Mouse (Mus musculus) ovary, adult 18-20 months (tissue): ENCODE results near the gene Numb.
A peak's percentile ranks its signal among the peaks of the same experiment; 100 is the strongest.

Experiments used
- DNase-seq: peaks from one replicate; pipeline ENCODE4 v3.0.0; 2022; ENCODE audit warnings: low spot score, mixed read lengths

Gene Numb

DNA sequence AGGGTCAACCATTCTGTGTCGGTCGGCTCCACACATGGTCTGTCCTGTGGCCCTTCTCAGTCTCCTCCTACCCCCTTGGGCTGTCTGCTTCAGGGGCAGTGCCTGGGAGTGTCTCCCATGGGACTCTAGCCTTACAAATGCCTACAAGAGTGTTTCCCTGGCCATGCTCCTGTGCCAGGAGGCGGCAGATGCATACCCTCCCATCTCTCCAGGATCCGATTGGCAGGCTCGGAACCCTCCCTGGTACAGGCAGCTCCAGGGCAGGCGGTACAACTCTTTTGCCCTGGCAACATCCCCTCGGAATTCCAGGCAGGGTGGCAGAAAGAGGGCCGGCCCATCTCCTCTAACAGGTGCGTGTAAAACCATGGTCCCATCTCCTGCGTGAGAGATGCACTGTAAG, 139.1 kb downstream of the Numb start:
- no peak for DNase-seq

DNA sequence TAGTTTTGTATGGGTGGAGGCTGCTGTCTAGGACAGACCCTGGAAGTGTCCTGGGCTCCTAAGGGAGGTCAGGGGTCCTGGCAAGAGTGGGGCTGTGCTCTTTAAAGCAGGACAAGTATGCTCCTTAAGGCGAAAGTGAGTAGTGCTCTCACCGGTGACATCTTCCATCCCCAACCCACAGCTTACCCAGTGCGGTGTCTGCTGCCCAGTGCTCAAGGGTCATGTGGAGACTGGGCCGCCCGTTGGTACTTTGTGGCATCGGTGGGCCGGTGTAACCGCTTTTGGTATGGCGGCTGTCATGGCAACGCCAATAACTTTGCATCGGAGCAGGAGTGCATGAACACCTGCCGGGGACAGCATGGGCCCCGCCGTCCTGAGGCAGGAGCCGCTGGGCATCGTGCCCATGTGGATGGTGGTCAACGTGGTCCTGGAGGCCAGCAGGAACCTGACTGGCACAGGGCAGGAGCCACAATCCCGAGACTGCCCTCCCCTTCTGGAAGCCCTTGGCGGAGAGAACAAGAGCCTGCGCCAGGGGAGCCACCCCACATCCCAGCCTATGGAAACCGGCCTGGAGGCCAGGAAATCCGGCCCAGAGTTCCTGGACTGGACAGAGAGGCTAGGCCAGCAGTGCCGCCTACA, 140.0 kb downstream of the Numb start:
- no peak for DNase-seq

DNA sequence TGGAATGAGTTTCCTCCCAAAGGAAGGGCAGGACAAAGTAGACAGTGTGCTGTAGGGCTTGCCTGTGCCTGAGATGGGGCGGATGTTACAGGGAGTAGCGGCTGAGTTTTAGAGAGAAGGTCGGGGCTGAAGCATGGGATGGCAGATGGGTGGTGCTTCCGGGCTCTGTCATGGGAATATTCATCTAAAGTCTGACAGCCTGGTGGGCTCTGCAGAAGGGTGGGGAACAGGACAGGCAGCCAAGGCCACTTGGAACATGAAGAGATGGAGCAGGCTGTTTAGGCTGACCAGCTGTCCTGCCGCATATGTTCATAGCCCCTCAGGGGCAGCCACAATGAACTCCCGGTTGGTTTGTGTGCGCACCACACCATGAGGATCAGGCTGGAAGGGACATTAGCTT, 140.5 kb downstream of the Numb start:
- no peak for DNase-seq

DNA sequence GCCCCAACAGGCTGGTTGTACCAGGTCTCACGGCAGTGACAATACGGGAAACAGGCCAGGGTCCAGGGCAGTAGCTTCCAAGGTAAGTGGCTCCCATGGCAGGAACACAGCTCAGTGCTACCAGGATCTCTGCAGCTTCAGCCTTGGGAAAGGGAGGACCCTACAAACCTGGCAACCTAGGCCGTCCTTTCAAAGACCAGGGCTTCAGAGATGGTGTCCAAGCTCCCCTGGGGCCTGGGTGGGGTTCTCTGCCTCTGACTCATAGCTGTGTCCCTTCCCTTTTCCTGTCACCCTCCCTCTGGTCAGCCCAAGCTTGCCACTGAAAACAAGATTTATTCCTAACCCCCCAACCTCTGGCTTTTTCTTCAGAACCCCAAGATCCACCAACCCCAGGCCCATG, 141.6 kb downstream of the Numb start:
- no peak for DNase-seq

DNA sequence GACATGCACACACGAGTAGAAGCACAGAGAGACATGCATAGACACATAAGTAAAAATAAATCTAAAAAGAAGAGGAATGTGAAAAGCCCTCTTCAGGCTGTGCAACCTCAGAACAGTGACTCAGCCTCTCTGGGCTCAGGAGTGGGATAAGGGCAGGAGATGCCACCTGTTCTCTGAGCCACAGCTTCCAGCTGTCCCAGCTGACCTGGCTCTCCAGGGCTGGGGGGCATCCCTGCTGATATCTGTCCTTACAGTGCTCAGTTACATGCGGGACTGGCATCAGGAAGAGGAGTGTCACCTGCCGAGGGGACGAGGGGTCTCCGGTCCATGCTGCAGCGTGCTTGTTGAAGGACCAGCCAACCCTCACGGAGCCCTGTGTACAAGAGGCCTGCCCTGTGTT, 145.0 kb downstream of the Numb start:
- DNase-seq, result no peak

DNA sequence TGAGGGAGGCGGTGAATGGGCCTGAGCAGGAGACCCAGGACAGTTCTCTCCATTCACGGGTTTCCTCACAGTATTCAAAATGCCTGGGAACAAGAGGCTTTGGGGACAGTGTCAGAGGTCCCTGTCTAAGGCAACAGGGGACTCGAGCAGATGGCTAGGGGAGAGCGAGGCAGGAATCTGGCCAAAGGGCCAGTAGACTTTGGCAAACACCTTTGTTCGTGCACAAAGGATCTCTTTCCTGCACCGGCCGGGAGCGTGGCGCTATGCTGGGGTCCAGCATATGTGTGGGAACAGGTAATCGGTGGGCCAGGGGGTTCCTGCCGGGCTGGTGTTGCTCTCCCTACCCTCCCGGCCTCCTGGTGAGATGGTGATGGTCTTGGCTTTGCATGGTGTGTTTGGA, 146.1 kb downstream of the Numb start:
- no peak for DNase-seq

DNA sequence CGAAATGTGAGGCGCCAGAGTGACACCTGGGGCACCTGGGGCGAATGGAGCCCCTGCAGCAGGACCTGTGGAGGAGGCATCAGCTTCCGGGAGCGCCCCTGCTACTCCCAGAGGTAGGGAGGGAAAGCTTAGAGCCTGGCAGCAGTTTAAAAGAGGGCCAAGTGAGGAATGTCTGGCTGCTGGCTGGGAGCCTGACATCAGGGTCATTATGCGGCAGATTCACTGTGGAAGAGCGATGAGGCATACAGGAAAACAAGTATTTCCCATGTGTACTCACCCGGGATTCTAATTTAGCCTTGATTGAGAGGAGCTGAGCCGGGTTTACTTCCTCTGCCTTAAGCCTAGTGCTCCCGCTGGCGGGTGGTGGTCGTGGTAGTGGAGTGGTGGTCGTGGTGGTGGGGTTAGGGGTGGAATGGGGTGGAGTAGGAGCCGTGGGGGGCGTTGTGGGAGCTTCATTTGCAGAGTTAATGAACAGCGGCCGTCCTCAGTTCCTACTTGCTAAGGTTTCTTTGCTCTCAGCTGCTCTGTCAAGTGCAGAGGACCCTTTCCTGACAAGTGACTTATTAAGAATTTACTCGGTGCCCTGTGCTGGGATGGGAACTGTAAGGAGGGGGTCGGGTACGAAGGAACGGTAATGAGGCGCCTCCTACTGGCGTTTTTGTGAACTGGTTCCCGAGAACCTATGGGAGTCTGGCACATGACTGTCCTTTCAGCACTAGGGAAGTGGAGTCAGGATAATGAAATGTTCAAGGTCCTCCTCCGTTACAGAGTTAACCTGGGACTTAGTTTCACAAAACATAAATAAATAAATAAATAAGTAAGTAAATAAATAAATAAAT, 151.1 kb downstream of the Numb start:
- DNase-seq, result no peak

DNA sequence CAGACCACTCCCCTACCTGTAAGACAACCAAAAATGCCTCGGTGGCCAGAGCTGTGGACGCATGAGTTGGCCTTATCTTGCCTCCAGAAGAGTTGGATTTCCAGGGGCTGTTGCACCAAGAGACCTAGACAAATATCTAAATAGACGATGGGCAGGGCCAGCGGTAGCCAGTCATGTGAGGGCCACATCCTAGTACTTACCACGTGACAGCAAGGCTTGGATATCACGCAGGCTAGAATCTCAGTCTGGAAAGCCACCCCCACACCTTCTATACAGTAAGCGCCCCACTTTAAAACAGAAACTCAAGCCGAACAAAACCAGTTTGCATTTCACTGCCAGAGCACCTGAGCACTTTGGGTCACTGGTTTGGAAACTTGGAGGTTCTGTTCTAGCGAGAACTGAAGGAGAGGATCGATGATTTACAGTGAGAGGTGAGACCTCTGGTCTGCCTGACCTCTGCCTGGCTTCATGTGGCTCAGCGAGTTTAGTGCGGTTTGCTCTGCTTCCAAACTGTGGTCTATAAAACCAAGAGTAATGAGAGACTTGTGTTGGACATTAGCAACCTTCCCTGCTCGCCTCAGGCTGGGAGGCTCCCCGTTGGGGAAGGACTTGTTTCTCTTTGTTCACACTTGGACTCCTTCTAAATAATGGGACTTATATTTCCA, 153.4 kb downstream of the Numb start:
- DNase-seq, result no peak

DNA sequence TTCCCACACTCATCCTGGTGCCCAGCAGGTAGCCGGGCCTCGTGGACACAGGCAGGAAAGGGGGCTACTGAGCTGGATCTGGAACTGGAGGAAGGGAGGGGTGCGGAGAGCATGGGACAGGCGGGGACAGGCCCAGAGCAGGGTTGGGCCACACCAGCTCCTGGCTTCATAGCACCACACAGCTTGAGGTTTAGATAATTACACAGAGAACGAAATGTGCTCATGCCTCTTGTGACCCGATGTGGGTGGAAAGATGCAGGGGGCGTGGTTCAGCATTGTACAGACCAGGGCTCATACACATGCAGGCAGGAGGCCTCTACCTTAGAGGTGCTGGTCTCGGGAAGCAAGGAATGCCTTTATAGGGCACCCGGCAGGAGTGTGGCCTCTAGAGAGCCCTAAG, 153.9 kb downstream of the Numb start:
- DNase-seq, result no peak

DNA sequence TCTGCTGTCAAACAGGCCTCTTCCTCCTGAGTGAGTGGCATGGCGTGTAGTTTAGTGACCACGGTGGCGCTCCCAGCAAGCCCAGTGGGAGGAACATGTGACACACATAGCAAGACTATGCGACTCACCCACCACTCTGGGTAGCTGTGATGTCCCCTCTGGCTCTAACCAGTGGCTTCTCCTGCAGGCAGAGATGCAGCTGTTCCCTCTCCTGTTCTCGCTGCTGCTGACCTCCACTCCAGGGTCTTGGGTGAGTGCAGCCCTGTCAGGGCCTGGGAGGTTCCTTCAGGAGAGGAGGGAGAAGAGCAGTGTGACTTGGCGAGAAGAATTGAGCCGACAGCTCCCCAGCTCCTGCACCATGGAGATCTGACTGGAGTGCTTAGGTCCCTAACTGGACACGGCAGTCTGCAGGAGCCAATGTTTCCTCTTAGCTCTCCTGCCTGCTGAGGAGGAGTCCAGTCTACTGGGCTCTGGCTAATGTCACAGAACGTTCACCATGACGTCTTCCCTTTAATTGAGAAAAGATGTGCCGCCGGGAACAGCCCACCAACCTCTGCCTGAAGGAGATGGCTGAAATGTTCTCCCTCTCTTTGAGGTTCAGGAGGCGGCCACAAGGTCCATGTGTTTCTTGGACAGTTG, 155.7 kb downstream of the Numb start:
- DNase-seq, result no peak

DNA sequence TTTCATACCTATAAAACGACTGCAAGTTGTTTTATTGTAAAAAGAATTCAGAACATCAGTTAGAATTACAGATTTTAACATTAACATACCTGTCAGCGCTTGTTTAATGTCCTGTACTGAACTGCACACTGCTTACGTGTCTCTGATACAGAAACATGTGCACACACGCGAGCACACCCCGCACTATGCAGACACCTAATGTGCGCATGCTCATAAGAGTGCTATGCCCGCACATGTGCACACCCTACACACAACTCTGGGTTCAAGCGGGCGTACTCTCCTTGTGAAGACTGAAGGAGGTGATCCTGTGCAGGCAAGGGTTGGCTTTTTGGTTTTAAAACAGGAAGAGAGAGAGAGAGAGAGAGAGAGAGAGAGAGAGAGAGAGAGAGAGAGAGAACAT, 157.2 kb downstream of the Numb start:
- no peak for DNase-seq

DNA sequence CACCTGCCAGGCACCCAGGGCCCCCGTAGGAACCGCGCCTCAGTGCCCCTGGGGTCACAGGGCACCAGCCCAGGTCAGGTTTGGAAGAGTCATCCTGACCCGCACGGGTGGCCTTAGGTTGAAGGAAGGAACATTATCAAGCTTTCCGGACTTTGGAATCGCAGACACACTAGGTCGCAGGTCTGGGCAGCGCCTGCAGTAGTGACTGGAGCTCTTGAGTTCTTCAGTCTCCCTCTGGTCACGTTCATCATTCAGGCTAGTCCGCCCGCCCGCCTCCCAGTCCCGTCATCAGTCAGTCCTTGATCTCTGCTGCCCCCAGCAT, 157.7 kb downstream of the Numb start:
- DNase-seq, result no peak

DNA sequence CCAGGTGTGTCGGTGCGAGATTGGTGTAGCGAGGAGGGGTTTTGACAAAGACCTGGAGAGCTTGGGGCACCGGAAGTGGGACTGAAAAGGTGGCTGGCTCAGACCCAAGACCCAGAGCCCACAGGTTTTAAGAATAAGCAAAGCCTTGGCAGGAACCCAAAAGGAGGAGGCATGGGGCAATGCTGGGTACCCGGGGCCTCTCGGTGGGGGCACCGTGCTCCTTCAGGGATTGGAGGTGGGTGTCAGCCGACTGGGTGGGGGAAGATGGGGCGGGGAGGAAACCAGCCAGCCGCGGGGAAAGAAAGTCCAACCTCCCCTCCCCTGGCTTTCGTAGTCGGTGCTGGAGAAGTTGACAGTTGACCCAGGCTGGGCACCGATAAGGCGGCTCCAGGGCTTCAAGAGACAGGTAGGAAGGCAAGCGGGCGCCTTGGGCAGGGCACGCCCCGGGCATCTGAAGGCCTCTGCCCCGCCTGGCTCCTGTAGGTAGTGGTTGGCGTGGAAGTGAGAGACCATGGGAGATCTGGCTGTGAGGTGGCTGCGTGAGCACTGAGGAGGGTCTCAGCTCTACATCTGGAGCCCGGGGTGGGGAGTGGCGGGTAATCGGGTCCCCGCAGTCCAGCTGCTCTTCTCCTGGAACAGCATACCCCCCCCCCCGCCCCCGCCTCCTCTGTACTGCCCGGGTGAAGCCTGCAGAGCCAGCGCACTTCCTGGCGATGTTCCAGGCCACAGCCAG, 158.3 kb downstream of the Numb start, which contains the start of gene Papln:
Gene Papln, plus strand, starts transcription at position 324 of the 733 bp plus-strand sequence.
- no peak for DNase-seq

DNA sequence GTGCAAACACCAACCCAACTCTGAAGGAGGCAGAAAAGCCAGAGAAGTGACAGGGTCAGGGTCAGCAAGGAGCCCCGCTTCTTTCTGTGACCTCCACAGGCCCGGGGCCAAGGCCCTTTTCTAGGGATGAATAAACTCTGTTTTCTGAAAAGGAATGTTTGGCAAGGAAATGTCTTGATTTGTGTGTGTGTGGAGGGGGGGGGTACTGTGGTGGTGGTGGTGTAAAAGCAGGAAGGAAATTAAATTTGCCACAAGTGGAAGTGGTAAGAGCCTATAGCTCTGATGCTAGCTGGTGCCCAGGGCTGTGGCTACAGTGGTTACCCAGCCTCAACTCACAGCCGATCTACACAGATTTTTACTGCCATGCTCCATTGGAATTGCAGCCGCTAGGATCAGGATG, 159.0 kb downstream of the Numb start:
- no peak for DNase-seq

DNA sequence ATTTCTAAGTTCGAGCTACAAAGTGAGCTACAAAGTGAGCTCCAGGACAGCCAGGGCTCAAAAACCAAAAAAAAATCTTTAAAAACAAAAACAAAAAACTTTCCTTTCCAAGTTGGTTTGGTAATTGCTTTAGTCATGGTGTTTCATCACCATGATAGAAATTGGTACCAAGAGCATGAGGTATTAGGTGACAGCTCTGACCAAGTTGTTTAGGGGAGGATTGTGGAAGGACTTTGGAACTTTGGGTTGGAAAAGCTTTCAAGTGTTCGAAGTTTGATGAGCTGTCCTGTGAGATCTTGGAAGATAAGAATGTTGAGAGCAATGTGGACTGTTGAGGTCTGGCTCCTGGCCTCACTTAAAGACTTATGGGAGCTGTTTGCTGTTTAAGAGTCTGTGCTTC, 161.5 kb downstream of the Numb start:
- DNase-seq, result no peak

DNA sequence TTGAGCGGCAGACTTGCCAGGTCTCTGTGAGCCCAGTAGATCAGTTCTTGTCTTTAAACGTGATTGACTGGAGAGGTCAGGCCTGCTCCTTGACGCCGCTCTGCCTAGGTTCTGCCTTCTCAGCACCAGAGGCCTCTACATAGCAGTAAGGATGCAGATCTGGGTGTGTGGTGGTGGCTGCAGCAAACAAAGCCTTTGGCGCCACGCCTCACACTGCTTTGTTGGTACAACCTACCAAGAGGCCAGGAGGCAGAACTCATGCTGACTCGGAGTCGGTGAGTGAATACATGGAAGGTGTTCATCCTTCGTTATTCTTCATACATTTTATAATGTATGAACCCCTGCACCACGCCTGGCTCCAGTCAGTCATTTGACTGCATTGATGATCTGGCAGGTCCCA, 163.0 kb downstream of the Numb start:
- DNase-seq, result no peak

DNA sequence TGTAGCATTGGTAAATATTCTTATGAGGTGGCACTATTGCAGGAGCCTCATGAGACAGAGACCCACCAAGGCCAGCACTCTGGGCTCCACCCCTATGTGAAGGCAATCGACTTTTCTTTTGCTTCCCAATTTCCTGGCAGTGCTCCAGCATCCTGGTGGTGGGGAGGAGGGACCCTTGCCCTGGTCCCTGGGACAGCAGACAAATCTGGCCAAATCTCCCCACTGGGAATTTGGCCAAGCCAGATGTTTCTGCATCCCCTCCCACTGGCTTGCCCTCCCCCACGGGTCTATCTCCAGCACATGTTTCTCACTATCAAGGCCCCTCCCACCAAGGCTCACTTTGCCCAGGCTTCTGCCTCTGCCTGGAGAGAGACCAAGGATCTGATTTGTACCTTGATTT, 169.2 kb downstream of the Numb start:
- DNase-seq, result peak; percentile 64

DNA sequence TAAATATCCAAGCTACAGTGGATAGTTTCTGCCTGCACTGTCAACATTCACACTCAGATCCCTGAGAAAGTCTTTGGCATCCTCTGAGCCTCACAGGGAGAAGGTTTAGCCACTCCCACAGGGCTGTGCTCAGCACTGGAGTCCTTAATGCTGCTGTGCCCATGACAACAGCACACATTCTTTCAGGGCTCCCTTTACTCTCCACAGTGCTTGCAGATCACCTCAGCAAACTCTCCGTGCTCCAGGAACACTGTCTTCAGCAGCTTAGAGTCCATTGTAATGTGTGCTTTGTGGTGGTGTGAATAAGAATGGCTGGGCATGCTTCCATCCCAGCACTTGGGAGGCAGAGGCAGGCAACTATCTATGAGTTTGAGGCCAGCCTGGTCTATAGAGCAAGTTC, 172.5 kb downstream of the Numb start:
- DNase-seq, result no peak
